Mouse (Mus musculus) urinary bladder, postnatal 36 days (tissue): ENCODE measurements around the gene Rad50.

Experiments used
- DNase-seq, 2 experiments: peaks; one replicate each; pipeline ENCODE4 v3.0.0; 2022; ENCODE audit warnings: low spot score in 2 of 2, mixed read lengths in 1 of 2

Gene Rad50

GRCm38 (mm10) chr11:53698521-53698920 is 8.6 kb downstream of the Rad50 start:
- DNase-seq = no peak

- no peak for DNase-seq
Measured at GRCm38 (mm10) chr11:53691979-53692378, 15.1 kb downstream of the Rad50 start.

- peak; percentile 24 to 54 for DNase-seq
Measured at GRCm38 (mm10) chr11:53682994-53683530, 24.1 kb downstream of the Rad50 start.

- no peak for DNase-seq
Measured at GRCm38 (mm10) chr11:53682170-53682569, 24.9 kb downstream of the Rad50 start.

GRCm38 (mm10) chr11:53681686-53682085 is 25.4 kb downstream of the Rad50 start:
- no peak for DNase-seq

- no peak for DNase-seq
Measured at GRCm38 (mm10) chr11:53680141-53680540, 27.0 kb downstream of the Rad50 start.

GRCm38 (mm10) chr11:53671414-53671813 is 35.7 kb downstream of the Rad50 start:
- no peak for DNase-seq

GRCm38 (mm10) chr11:53664091-53664490 is 43.0 kb downstream of the Rad50 start:
- no peak for DNase-seq

GRCm38 (mm10) chr11:53662794-53663674 is 44.1 kb downstream of the Rad50 start:
- no peak for DNase-seq

- no peak for DNase-seq
Measured at GRCm38 (mm10) chr11:53657828-53658227, 49.3 kb downstream of the Rad50 start.

GRCm38 (mm10) chr11:53657381-53657780 is 49.7 kb downstream of the Rad50 start:
- DNase-seq = no peak

- DNase-seq = peak in 1 of 2 experiments; percentile 16
Measured at GRCm38 (mm10) chr11:53656558-53657202, 50.4 kb downstream of the Rad50 start.

GRCm38 (mm10) chr11:53655043-53655442 is 52.1 kb downstream of the Rad50 start:
- no peak for DNase-seq

GRCm38 (mm10) chr11:53652427-53652826 is 54.7 kb downstream of the Rad50 start:
- DNase-seq = no peak

GRCm38 (mm10) chr11:53651441-53651840 is 55.7 kb downstream of the Rad50 start:
- DNase-seq = no peak

GRCm38 (mm10) chr11:53644017-53644416 is 63.1 kb downstream of the Rad50 start:
- DNase-seq = no peak

GRCm38 (mm10) chr11:53642744-53643279 is 64.3 kb downstream of the Rad50 start:
- no peak for DNase-seq

- no peak for DNase-seq
Measured at GRCm38 (mm10) chr11:53637803-53638260, 69.3 kb downstream of the Rad50 start.

GRCm38 (mm10) chr11:53637046-53637802 is 69.9 kb downstream of the Rad50 start:
- no peak for DNase-seq

- peak; percentile 8 to 29 for DNase-seq
Measured at GRCm38 (mm10) chr11:53636183-53636646, 70.9 kb downstream of the Rad50 start.

- DNase-seq = no peak
Measured at GRCm38 (mm10) chr11:53635590-53636182, 71.4 kb downstream of the Rad50 start.
